Mouse (Mus musculus): ENCODE data around the gene Hoxd3. TPM values are rescaled to one million over a fixed set of nuclear protein-coding genes. Genes with fewer than 3 reads are reported as not detected.

The Hoxd3 gene
- 0.42 and 0.48 TPM in 2 replicates for polyA plus RNA-seq (2012; rRNA removed)

GRCm38 (mm10) chr2:74711721-74712621 is at the start of gene Hoxd3, which contains the start of gene Hoxd4:
TSS of gene Hoxd3 (plus strand) at chr2:74711927.
TSS of gene Hoxd4 (plus strand) at chr2:74711929.
- no peak for TF ChIP-seq CTCF (IDR thresholded peaks at IDR 0.05; ENCODE audit: extremely low read depth, insufficient read length, insufficient replicate concordance, low read depth, low read length)
- TF ChIP-seq POLR2A (IDR thresholded peaks at IDR 0.05; ENCODE audit: low read depth, low read length), result no peak
- no peaks in the 10 kb centered on the region for H3K36me3 ChIP-seq (ENCODE audit: control insufficient read depth, insufficient read depth, low read length)
- 1% methylated on average over 65 of the region's 65 CpGs for WGBS
- H3K4me3 ChIP-seq (ENCODE audit: low read depth, low read length), result peak within 1 kb of the TSS; percentile 66
- no peak within 1 kb of the TSS for H3K27ac ChIP-seq (ENCODE audit: insufficient read depth, low read depth, low read length)
- H3K27me3 ChIP-seq (ENCODE audit: control insufficient read depth, insufficient read depth, low read length), result peaks cover 57% of the 10 kb centered on the region
- peaks cover 4% of the 10 kb centered on the region for H3K4me1 ChIP-seq (ENCODE audit: control insufficient read depth, insufficient read depth, insufficient read length, low read length)

DNA sequence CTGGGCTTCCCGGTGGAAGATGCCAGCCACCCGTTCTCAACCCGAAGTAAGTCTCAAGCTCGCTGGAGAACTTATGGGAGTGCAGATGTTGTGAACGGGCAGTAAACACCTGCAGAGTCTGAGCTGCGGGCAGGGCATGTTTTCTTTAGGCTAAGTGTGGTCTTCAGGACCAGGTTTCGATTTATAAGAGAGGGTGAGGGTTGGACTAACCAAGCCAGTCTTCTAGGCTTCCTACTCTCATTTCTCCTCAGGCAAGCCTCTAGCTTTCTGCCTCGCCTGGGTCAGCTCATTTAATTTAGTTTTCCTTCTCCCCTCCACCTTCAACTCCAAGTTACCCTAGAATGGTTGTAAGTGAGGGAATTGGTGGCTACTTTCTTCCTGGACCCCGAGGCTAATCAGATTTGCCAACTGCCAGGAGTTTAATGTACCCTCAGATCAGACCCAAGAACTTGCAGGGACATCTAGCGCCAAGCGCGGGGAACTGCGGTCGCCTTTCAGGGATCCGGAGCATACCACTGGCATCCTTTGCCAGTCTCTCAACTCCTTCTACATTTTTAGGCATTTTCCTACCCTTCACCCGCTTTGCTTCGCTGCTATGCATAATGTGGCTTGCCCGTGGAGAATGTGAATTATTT is 48.3 kb upstream of the Hoxd3 start:
- peak; percentile 60; the same call in 1 of the 2 replicates for TF ChIP-seq CTCF (IDR thresholded peaks at IDR 0.05; ENCODE audit: extremely low read depth, insufficient read length, insufficient replicate concordance, low read depth, low read length)
- TF ChIP-seq POLR2A (IDR thresholded peaks at IDR 0.05; ENCODE audit: low read depth, low read length), result no peak
- Histone ChIP-seq H3K4me3 (ENCODE audit: low read depth, low read length) (no peak overlapping the region), H3K36me3 (ENCODE audit: control insufficient read depth, insufficient read depth, low read length) (no peaks in the 10 kb centered on the region), H3K27ac (ENCODE audit: insufficient read depth, low read depth, low read length) (no peak overlapping the region), H3K4me1 (ENCODE audit: control insufficient read depth, insufficient read depth, insufficient read length, low read length) (peaks cover 3% of the 10 kb centered on the region), H3K27me3 (ENCODE audit: control insufficient read depth, insufficient read depth, low read length) (peaks cover 73% of the 10 kb centered on the region)
- 4% methylated on average over 18 of the region's 18 CpGs for WGBS

DNA sequence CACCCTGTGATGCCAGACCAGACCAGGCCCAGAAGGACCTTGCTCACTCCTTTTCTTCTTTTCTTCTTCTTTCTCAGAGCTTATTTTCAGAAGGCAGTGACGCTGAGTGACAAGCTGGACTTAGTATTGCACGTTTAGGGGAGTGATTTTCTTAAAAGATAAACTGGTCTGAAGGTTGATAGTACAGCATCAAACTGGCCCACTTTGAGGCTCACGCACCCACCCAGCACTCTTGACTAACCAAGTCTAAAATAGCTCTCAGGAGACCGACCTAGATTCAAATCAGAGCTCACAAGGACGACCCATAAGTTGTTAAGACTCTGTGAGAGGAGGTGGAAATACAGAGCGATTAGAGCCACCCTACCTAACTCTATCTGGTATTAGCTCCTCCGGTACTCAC is 45.3 kb upstream of the Hoxd3 start:
- 6% methylated on average over 7 of the region's 7 CpGs for WGBS
- TF ChIP-seq POLR2A (IDR thresholded peaks at IDR 0.05; ENCODE audit: low read depth, low read length) (no peak), CTCF (IDR thresholded peaks at IDR 0.05; ENCODE audit: extremely low read depth, insufficient read length, insufficient replicate concordance, low read depth, low read length) (no peak)
- Histone ChIP-seq H3K27ac (ENCODE audit: insufficient read depth, low read depth, low read length) (no peak overlapping the region), H3K36me3 (ENCODE audit: control insufficient read depth, insufficient read depth, low read length) (no peaks in the 10 kb centered on the region), H3K4me1 (ENCODE audit: control insufficient read depth, insufficient read depth, insufficient read length, low read length) (peaks cover 7% of the 10 kb centered on the region), H3K4me3 (ENCODE audit: low read depth, low read length) (no peak overlapping the region), H3K27me3 (ENCODE audit: control insufficient read depth, insufficient read depth, low read length) (peaks cover 66% of the 10 kb centered on the region)

DNA sequence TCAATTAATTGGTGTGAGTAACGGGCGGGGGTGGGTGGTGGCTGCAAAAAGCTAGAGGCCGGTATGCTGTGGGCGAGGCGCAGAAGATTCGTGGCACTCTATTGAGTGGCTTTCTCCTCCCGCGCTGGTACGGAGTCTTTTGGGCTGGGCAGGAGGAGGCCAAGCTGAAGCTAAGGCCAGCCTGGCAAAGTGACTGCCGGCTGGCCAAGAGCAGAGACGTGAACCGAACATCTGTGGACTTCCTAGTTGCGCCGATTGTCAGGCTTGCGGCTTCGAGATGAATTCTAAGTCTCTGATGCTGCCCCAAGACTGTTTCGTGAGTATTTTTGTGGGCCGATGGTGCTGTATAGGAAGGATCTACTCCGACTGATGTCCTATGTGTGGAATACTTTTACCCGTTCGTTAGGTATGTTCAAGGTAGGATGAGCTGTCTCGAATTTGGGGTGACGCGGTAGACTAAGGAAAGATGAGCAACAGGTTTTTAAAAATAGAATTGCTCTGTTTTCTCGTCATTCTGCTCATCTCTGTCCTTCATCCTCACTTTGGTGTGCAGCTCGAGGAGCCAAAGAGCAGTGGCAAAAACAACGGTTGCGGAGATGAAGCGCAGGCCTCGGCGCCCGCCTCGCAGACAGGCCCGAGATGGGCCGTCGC is 44.4 kb upstream of the Hoxd3 start:
- Histone ChIP-seq H3K27me3 (ENCODE audit: control insufficient read depth, insufficient read depth, low read length) (peaks cover 64% of the 10 kb centered on the region), H3K4me3 (ENCODE audit: low read depth, low read length) (no peak overlapping the region), H3K4me1 (ENCODE audit: control insufficient read depth, insufficient read depth, insufficient read length, low read length) (peaks cover 7% of the 10 kb centered on the region), H3K27ac (ENCODE audit: insufficient read depth, low read depth, low read length) (no peak overlapping the region), H3K36me3 (ENCODE audit: control insufficient read depth, insufficient read depth, low read length) (no peaks in the 10 kb centered on the region)
- TF ChIP-seq CTCF (IDR thresholded peaks at IDR 0.05; ENCODE audit: extremely low read depth, insufficient read length, insufficient replicate concordance, low read depth, low read length) (no peak), POLR2A (IDR thresholded peaks at IDR 0.05; ENCODE audit: low read depth, low read length) (no peak)
- WGBS, result 6% methylated on average over 36 of the region's 36 CpGs

- Histone ChIP-seq H3K4me1 (ENCODE audit: control insufficient read depth, insufficient read depth, insufficient read length, low read length) (peaks cover 10% of the 10 kb centered on the region), H3K36me3 (ENCODE audit: control insufficient read depth, insufficient read depth, low read length) (no peaks in the 10 kb centered on the region), H3K4me3 (ENCODE audit: low read depth, low read length) (peak within 1 kb of the TSS; percentile 41), H3K27me3 (ENCODE audit: control insufficient read depth, insufficient read depth, low read length) (peaks cover 69% of the 10 kb centered on the region), H3K27ac (ENCODE audit: insufficient read depth, low read depth, low read length) (no peak within 1 kb of the TSS)
- WGBS, result under 1% methylated on average over 39 of the region's 51 CpGs
- TF ChIP-seq CTCF (IDR thresholded peaks at IDR 0.05; ENCODE audit: extremely low read depth, insufficient read length, insufficient replicate concordance, low read depth, low read length), result no peak
- no peak for TF ChIP-seq POLR2A (IDR thresholded peaks at IDR 0.05; ENCODE audit: low read depth, low read length)
These were observed 43.8 kb upstream of the Hoxd3 start, which contains the start of gene Hoxd13 for GRCm38 (mm10) chr2:74667842-74668357. TSS of gene Hoxd13 (plus strand) at chr2:74668310.

GRCm38 (mm10) chr2:74668370-74669229 is 43.1 kb upstream of the Hoxd3 start:
- Histone ChIP-seq H3K27me3 (ENCODE audit: control insufficient read depth, insufficient read depth, low read length) (peaks cover 70% of the 10 kb centered on the region), H3K36me3 (ENCODE audit: control insufficient read depth, insufficient read depth, low read length) (no peaks in the 10 kb centered on the region), H3K4me1 (ENCODE audit: control insufficient read depth, insufficient read depth, insufficient read length, low read length) (peaks cover 10% of the 10 kb centered on the region), H3K27ac (ENCODE audit: insufficient read depth, low read depth, low read length) (no peak overlapping the region), H3K4me3 (ENCODE audit: low read depth, low read length) (peak overlapping the region; percentile 41)
- TF ChIP-seq CTCF (IDR thresholded peaks at IDR 0.05; ENCODE audit: extremely low read depth, insufficient read length, insufficient replicate concordance, low read depth, low read length) (no peak), POLR2A (IDR thresholded peaks at IDR 0.05; ENCODE audit: low read depth, low read length) (0 out of 2 replicates have a peak, but pooled peaks have one; percentile 6)
- WGBS, result under 1% methylated on average over 71 of the region's 74 CpGs

Measured in small intestine, adult 2 months (tissue).